Mouse (Mus musculus): ENCODE results near the gene Trf. TPM values are rescaled to one million over a fixed set of nuclear protein-coding genes. Genes with fewer than 3 reads are reported as not detected.
A peak's percentile ranks its signal among the peaks of the same experiment; 100 is the strongest.

Gene Trf
- polyA plus RNA-seq, 1 experiment from 2014 or later = 25.5 TPM

DNA sequence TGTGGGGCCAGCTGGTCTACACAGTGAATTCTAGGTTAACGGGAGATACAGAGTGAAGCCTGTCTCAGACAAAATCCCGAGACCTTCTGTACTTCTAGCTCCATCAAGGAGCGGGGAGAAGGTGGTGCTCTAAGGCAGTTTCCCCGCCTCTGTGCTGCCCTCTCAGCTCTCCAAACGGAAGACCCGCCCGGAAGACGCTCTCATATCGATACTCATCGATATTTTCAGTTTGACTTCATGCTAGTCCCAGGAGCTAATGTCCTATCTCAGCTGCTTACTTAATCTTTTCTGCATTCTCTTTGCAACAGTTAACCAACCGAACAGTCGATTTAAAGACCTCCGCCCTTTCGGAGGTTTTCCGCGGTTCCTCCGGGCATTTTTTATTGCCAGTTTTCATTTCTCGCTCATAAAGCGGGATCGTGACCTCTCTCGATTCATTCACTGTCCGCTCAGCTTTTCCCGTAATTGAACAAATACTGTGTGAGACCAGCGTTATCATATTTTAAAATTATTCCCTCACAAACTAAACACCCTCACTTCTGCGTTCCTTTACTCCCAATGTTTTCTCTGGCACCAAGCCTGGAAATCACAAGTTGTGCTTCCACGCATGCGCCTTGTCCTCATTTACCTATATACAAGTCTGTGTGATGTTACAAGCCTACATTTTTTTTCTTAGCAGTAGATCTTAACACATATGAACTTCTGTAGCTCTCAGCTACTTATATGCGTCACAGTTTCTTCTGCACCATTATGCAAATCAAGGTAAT is 17.4 kb downstream of the Trf start:
- no peak overlapping the region for H3K27ac ChIP-seq (replicated peaks)
- no peak overlapping the region for H3K4me2 ChIP-seq (replicated peaks)
- no peaks in the 10 kb centered on the region for H3K27me3 ChIP-seq
- ATAC-seq (replicated peaks) = no peak
- H3K4me1 ChIP-seq = 0 out of 2 replicates have a peak, but pooled peaks cover 7% of the 10 kb centered on the region
- H3K9me3 ChIP-seq = no peaks in the 10 kb centered on the region
- H3K36me3 ChIP-seq = no peaks in the 10 kb centered on the region
- H3K9ac ChIP-seq (replicated peaks) = no peak overlapping the region
- H3K4me3 ChIP-seq = no peak overlapping the region
- 76% methylated on average over 28 of the region's 28 CpGs for WGBS

DNA sequence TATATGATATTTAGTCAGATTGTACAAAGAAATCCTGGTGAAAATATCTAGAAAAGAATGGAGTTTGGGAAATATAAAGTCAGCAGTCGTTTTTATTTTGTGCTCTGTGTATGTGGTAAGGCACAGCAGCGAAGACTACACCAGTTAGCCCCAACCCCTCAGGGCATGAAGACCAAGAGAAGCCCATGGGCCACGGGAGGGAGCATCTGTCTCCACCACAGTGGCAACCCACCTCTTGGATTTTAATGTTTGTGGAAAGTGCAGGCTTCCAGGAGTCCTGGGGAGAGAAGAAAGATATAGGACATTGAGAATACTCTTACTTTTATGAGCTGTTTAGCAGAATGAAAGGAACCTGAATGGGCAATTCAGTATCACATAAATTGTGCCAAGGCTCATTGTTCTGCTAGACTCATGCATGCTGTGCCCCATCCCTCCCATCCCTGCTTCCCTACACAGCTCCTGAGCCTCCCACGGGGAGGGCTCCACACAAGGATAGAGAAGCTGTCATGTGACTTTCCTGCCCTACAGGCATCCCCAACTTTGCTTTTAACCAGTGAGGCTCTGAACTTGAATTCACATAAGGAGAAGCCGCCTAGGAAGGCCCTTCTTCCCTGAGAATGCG is 21.3 kb downstream of the Trf start:
- H3K9me3 ChIP-seq = no peaks in the 10 kb centered on the region
- H3K9ac ChIP-seq (replicated peaks) = no peak overlapping the region
- H3K27me3 ChIP-seq = no peaks in the 10 kb centered on the region
- H3K36me3 ChIP-seq = no peaks in the 10 kb centered on the region
- no peak overlapping the region for H3K4me2 ChIP-seq (replicated peaks)
- WGBS = 42% methylated on average over 6 of the region's 6 CpGs
- H3K4me3 ChIP-seq = no peak overlapping the region
- ATAC-seq (replicated peaks) = no peak
- 0 out of 2 replicates have a peak, but pooled peaks cover 8% of the 10 kb centered on the region for H3K4me1 ChIP-seq
- no peak overlapping the region for H3K27ac ChIP-seq (replicated peaks)

DNA sequence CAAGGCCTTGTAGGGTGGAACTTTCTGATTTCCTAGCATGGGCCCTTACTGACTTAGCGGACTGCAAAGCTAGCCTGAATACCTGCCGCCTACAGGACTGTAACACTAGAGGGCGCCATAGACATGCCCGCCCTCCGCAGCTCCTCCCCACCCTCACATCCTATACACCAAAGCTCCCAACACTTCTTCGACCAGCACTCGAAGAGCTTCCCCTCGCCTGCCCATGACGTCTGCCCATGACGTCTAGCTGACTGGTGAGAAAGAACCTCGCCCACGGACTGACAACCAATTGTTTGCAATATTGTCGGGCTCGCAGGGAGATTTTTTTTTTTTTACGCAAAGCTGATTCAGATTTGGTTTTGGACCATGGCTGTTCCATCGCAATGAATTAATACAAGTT is 22.4 kb downstream of the Trf start:
- H3K4me1 ChIP-seq = 0 out of 2 replicates have a peak, but pooled peaks cover 4% of the 10 kb centered on the region
- no peak overlapping the region for H3K27ac ChIP-seq (replicated peaks)
- no peaks in the 10 kb centered on the region for H3K9me3 ChIP-seq
- H3K4me3 ChIP-seq = peak overlapping the region; percentile 28
- H3K9ac ChIP-seq (replicated peaks) = 0 out of 2 replicates have a peak overlapping the region, but pooled peaks have one; percentile 32
- H3K4me2 ChIP-seq (replicated peaks) = peak overlapping the region; percentile 51
- 9% methylated on average over 16 of the region's 16 CpGs for WGBS
- peak; percentile 86 for ATAC-seq (replicated peaks)
- H3K36me3 ChIP-seq = no peaks in the 10 kb centered on the region
- no peaks in the 10 kb centered on the region for H3K27me3 ChIP-seq

DNA sequence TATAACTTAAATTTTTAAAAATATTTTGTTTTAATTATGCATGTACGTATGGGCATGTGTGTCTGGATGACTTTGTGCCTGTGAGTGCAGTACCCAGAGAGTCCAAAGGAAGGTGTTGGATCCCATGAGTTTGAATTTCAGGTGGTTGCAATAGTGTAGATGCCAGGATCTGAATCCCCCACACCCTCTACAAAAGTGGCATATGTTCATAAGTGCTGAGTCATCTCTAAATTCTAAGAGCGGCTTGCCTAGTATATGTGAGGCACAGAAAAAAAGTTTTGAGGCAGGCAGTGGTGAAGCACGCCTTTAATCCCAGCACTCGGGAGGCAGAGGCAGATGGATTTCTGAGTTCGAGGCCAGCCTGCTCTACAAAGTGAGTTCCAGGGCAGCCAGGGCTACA is 24.5 kb downstream of the Trf start:
- no peaks in the 10 kb centered on the region for H3K27me3 ChIP-seq
- no peak overlapping the region for H3K4me3 ChIP-seq
- H3K27ac ChIP-seq (replicated peaks) = no peak overlapping the region
- H3K4me2 ChIP-seq (replicated peaks) = no peak overlapping the region
- no peak for ATAC-seq (replicated peaks)
- no peaks in the 10 kb centered on the region for H3K36me3 ChIP-seq
- H3K4me1 ChIP-seq = peaks cover 11% of the 10 kb centered on the region
- H3K9me3 ChIP-seq = no peaks in the 10 kb centered on the region
- 85% methylated on average over 5 of the region's 5 CpGs for WGBS
- H3K9ac ChIP-seq (replicated peaks) = no peak overlapping the region

DNA sequence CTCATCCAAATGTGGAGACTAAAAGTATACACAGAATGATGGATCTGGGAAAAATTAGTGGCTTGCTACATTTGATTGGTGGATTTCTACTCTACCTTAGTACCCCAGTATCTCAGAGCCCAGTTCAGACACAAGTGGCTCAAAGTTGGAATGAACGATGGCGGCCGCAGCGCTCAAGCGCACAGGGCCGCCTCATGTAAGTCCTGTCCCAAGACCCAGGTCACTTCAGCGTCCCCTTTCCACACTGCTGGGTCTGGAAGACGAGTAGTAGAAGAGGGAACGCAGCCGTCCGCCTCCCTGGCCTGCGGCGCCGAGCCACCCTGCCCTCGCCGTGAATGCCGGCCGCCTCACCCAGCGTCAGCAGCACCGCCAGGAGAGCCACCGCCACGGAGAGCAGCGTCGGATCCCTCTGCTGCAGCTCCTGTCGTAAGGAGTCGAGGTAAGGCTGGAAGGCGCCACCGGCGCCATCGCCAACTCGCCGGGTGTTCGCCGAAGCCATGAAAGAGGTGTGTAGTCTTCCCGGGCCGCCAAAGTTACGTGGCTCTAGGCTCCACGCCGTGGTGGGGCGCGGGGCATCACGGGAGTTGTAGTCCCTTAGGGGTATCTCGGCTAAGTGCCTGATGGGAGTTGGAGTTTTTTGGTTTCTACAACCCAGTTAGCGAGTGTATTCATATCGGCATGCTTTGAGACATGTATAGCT is 28.5 kb downstream of the Trf start, which contains the start of gene Srprb:
Gene Srprb, minus strand, starts transcription at position 577 of the 700 bp plus-strand sequence.
- H3K27ac ChIP-seq (replicated peaks) = peak within 1 kb of the TSS; percentile 82
- no peaks in the 10 kb centered on the region for H3K9me3 ChIP-seq
- H3K4me3 ChIP-seq = peak within 1 kb of the TSS; percentile 91
- peaks cover 7% of the 10 kb centered on the region for H3K4me1 ChIP-seq
- peak within 1 kb of the TSS; percentile 78 for H3K9ac ChIP-seq (replicated peaks)
- H3K36me3 ChIP-seq = peaks cover 15% of the 10 kb centered on the region
- H3K4me2 ChIP-seq (replicated peaks) = peak within 1 kb of the TSS; percentile 66
- under 1% methylated on average over 45 of the region's 45 CpGs for WGBS
- ATAC-seq (replicated peaks) = peak; percentile 99
- H3K27me3 ChIP-seq = no peaks in the 10 kb centered on the region

DNA sequence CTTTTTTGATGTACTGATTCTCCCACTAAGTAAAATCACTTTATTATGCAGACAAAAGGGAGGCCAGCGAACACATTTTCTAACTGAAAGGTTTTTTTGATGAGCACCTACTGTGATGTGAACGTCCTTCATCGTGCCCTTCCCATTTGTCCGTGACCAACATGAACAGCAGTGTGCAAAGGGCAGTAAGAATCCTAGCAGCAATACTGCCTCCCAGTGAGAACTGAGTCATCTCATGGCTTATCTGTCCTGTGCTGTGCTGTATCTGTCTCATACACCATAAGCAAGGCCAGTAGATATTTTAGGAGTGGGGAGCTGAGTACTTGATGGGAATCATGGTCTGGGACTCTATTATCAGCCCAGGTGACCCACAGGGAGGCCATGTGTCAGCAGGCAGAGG is 41.8 kb downstream of the Trf start:
- Histone ChIP-seq H3K27me3 (no peaks in the 10 kb centered on the region), H3K27ac (replicated peaks) (no peak overlapping the region), H3K4me1 (peaks cover 4% of the 10 kb centered on the region), H3K36me3 (peaks cover 50% of the 10 kb centered on the region), H3K9me3 (no peaks in the 10 kb centered on the region), H3K4me2 (replicated peaks) (no peak overlapping the region), H3K9ac (replicated peaks) (no peak overlapping the region), H3K4me3 (no peak overlapping the region)
- ATAC-seq (replicated peaks) = no peak
- 89% methylated on average over 4 of the region's 4 CpGs for WGBS

DNA sequence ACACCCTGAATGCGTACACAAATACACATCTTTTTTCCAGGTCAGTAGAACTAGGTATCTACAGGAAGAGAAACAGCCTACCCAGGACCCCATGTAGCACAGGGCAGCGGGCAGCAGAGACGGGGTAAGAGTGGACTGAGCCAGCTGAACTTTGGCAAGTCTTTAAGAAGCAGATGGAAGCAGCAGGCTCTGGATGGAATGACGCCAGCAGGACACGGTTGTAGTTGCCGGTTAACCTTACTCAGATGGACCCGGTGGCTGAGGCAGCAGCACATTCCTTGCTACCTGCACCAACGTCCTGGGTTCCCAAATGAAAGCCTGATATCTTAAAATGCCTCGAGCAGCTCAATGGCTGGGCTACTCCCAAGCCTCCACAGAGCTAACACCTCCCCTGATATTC is 43.5 kb downstream of the Trf start:
- 0 out of 2 replicates have a peak overlapping the region, but pooled peaks have one; percentile 5 for H3K27ac ChIP-seq (replicated peaks)
- no peak overlapping the region for H3K4me2 ChIP-seq (replicated peaks)
- H3K27me3 ChIP-seq = no peaks in the 10 kb centered on the region
- no peak overlapping the region for H3K4me3 ChIP-seq
- 67% methylated on average over 9 of the region's 9 CpGs for WGBS
- no peak for ATAC-seq (replicated peaks)
- H3K36me3 ChIP-seq = peaks cover 46% of the 10 kb centered on the region
- H3K9ac ChIP-seq (replicated peaks) = no peak overlapping the region
- no peaks in the 10 kb centered on the region for H3K9me3 ChIP-seq
- H3K4me1 ChIP-seq = peaks cover 8% of the 10 kb centered on the region

DNA sequence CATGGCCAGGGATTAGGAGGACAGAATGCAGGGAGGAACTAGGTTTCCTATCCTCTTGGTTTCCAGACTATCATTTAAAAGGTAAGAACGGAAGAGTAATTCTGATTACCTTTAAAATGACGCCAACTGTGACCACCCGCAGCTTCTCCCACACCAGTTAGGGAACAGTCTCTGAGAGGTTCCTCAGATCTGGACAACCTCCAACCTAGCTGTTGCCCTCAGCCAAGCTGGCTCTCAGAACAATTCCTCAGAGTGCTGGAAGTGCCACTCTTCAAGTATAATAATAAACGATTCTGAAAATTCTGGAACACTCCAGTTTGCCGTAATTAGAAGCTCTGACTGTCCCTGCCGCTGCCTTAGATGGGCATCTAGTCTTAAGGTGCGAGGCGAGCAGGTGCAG is 44.3 kb downstream of the Trf start:
- H3K4me2 ChIP-seq (replicated peaks) = no peak overlapping the region
- H3K27me3 ChIP-seq = no peaks in the 10 kb centered on the region
- ATAC-seq (replicated peaks) = no peak
- H3K4me3 ChIP-seq = no peak overlapping the region
- H3K27ac ChIP-seq (replicated peaks) = no peak overlapping the region
- 90% methylated on average over 8 of the region's 8 CpGs for WGBS
- H3K36me3 ChIP-seq = peaks cover 40% of the 10 kb centered on the region
- peaks cover 13% of the 10 kb centered on the region for H3K4me1 ChIP-seq
- no peak overlapping the region for H3K9ac ChIP-seq (replicated peaks)
- H3K9me3 ChIP-seq = no peaks in the 10 kb centered on the region

DNA sequence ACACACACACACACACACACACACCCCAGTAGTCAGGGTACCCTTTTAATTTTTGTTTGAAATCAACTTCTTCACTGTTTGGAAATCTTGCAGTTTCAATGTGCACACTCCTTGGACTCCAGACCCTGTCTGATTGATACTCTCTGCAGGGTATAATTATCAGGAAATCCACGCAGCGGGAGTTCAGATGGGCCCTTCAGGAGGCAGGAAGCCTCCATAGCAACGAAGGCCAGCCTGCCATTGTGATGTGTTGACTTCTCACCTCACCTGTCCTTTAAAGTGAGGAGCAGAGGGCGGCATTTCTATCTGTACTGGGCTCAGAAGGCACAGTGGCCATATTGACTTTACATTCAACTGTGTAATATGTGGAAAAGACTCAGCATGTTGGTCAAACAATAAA is 45.4 kb downstream of the Trf start:
- Histone ChIP-seq H3K9ac (replicated peaks) (no peak overlapping the region), H3K27ac (replicated peaks) (no peak overlapping the region), H3K4me1 (peaks cover 24% of the 10 kb centered on the region), H3K4me2 (replicated peaks) (no peak overlapping the region), H3K9me3 (no peaks in the 10 kb centered on the region), H3K27me3 (no peaks in the 10 kb centered on the region), H3K4me3 (no peak overlapping the region), H3K36me3 (peaks cover 30% of the 10 kb centered on the region)
- 63% methylated on average over 4 of the region's 4 CpGs for WGBS
- ATAC-seq (replicated peaks) = no peak

DNA sequence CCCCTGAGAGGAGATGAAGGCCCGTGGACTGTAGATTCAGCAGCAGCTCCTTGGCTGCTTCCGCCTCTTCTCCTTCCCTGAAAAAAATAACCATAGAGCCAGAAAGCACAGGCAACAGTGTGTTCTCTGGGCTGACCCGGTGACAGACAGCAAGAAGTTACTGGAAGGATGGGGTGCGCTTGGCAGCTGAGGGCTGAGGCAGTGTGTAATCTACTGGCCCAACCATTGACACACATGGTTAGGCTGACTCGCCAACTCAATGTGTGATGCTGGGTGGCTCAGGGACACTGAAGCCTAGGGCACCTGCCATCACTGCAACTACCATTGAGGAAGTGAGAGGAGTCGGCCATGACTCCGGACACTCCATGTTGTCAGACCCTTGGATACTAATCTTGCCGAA is 48.4 kb downstream of the Trf start:
- H3K27ac ChIP-seq (replicated peaks) = peak overlapping the region; percentile 43; the same call in 1 of the 2 replicates
- H3K36me3 ChIP-seq = peaks cover 15% of the 10 kb centered on the region; the same call in 1 of the 2 replicates
- H3K4me2 ChIP-seq (replicated peaks) = no peak overlapping the region
- H3K4me1 ChIP-seq = peaks cover 25% of the 10 kb centered on the region
- WGBS = 84% methylated on average over 8 of the region's 8 CpGs
- H3K27me3 ChIP-seq = no peaks in the 10 kb centered on the region
- no peak for ATAC-seq (replicated peaks)
- no peak overlapping the region for H3K4me3 ChIP-seq
- no peak overlapping the region for H3K9ac ChIP-seq (replicated peaks)
- no peaks in the 10 kb centered on the region for H3K9me3 ChIP-seq

DNA sequence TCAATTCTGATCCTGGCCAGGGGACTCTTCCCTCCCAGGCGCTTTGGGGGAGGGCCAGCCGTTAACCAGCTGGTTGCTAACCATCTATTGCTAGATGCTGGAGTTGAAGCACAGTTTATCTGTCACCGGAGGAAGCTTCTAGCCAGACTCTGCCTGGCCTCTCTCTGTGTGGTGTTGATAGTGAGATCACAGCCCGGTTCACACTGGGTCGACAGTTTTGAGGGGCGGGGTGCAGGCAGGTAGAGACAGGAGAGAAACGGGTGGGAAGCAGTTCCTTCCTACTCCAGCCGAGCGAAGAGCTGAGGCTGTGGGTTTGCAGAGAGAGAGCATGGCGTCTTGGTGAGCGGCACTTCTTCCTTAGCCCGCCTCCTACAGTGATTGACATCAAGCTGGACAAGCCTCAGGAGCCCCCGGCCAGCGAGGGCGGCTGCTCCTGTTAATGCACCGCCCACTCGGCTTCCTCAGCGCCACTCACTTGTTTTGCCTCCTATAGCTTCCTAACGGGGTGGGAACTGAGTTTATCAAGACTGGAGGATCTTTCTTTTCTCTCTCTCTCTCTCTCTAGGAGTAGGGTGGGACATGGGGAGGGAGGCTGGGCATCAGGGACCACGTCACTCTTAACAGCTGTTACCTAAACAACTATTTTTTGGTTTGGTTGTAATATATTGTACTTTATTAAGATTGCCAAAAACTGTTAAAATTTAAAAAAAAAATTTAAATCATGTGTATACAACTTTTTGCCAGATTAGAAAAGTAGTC is 49.3 kb downstream of the Trf start:
- Histone ChIP-seq H3K4me2 (replicated peaks) (peak overlapping the region; percentile 48), H3K4me3 (peak overlapping the region; percentile 30), H3K4me1 (peaks cover 22% of the 10 kb centered on the region), H3K9me3 (no peaks in the 10 kb centered on the region), H3K9ac (replicated peaks) (peak overlapping the region; percentile 32), H3K27me3 (no peaks in the 10 kb centered on the region), H3K27ac (replicated peaks) (peak overlapping the region; percentile 75), H3K36me3 (peaks cover 15% of the 10 kb centered on the region; the same call in 1 of the 2 replicates)
- 4% methylated on average over 20 of the region's 20 CpGs for whole genome bisulfite sequencing
- peak; percentile 78 for ATAC-seq (replicated peaks)
